Mouse (Mus musculus): ENCODE measurements around the gene Anapc7. TPM values are rescaled to one million over a fixed set of nuclear protein-coding genes. Genes with fewer than 3 reads are reported as not detected.

Gene Anapc7
- total and polyA plus RNA-seq, 3 experiments, result 39.9 to 49.7 TPM; not detected in 1

DNA sequence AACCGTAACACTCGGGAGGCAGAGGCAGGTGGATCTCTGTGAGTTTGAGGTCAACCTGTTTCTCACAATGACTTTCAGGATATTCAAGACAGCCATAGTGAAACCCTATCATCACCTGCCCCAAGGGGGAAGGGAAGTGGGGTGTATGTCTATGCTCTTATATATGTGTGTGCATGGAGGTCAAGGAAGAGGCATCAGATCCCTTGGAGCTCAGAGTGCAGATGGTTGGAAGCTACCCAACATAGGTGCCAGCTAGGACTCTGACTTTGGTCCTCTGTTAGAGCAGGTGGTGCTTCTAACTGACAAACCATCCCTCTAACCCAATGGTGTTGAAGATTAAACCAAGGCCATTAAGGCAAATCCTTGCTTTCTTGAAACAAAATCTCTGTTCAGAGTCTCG, 56.0 kb downstream of the Anapc7 start:
- no peak for DNase-seq (ENCODE audit: low read depth, low spot score)
- H3K36me3 ChIP-seq (ENCODE audit: control insufficient read depth in 1 of 2, insufficient read depth in 2 of 2, low read length in 2 of 2), result peaks cover 2 to 59% of the 10 kb centered on the region in 2 experiments
- H3K79me2 ChIP-seq (ENCODE audit: control insufficient read depth, insufficient read depth, low read length, poor library complexity), result peaks cover 6% of the 10 kb centered on the region
- H3K4me1 ChIP-seq (ENCODE audit: control insufficient read depth in 1 of 2, insufficient read depth in 2 of 2, low read length in 2 of 2), result no peaks in the 10 kb centered on the region
- no peak overlapping the region for H3K27ac ChIP-seq (ENCODE audit: control insufficient read depth, low read depth, low read length)
- TF ChIP-seq GATA1 (IDR thresholded peaks at IDR 0.05; ENCODE audit: low read depth, low read length), result no peak
- TF ChIP-seq TAL1 (IDR thresholded peaks at IDR 0.05; ENCODE audit: low read length), result no peak
- TF ChIP-seq SIN3A (IDR thresholded peaks at IDR 0.05; ENCODE audit: low read length), result no peak
- TF ChIP-seq GABPA (IDR thresholded peaks at IDR 0.05; ENCODE audit: low read depth, low read length), result no peak
- no peak for TF ChIP-seq UBTF (IDR thresholded peaks at IDR 0.05; ENCODE audit: borderline replicate concordance, insufficient read depth, low read depth, low read length)
- no peak overlapping the region for H3K4me3 ChIP-seq (ENCODE audit: control insufficient read depth in 1 of 2, insufficient read depth in 1 of 2, low read depth in 2 of 2, low read length in 2 of 2)
- H3K9ac ChIP-seq (ENCODE audit: control insufficient read depth, low read depth, low read length, poor library complexity, severe bottlenecking), result no peak overlapping the region
- no peaks in the 10 kb centered on the region for H3K27me3 ChIP-seq (ENCODE audit: control insufficient read depth in 1 of 2, insufficient read depth in 2 of 2, low read length in 2 of 2)
- H3K9me3 ChIP-seq (replicated peaks; ENCODE audit: insufficient read depth, low read length), result no peaks in the 10 kb centered on the region

DNA sequence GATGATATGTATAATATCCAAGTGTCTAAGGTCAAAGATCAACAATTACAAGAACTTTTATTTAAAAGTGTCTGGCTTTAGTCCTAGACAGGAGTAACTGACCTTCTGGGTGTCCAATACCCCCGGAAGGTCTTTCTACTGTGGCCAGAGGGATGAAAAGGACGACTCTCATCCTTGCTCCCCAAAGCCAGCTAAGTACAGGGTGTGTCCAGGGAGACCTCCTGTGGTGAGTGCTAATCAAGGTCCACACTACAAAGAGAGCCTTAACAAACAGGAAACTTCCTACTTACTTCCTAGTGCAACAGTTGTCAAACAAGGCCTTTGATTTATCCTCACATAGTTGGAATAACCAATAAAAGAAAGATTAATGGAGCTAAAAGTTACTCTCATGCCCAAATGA, 57.6 kb downstream of the Anapc7 start:
- peaks cover 2 to 66% of the 10 kb centered on the region in 2 experiments for H3K36me3 ChIP-seq (ENCODE audit: control insufficient read depth in 1 of 2, insufficient read depth in 2 of 2, low read length in 2 of 2)
- H3K27ac ChIP-seq (ENCODE audit: control insufficient read depth, low read depth, low read length), result no peak overlapping the region
- H3K9ac ChIP-seq (ENCODE audit: control insufficient read depth, low read depth, low read length, poor library complexity, severe bottlenecking), result no peak overlapping the region
- H3K4me1 ChIP-seq (ENCODE audit: control insufficient read depth in 1 of 2, insufficient read depth in 2 of 2, low read length in 2 of 2), result no peaks in the 10 kb centered on the region
- peaks cover 6% of the 10 kb centered on the region for H3K79me2 ChIP-seq (ENCODE audit: control insufficient read depth, insufficient read depth, low read length, poor library complexity)
- TF ChIP-seq MXI1 (IDR thresholded peaks at IDR 0.05; ENCODE audit: low read depth, low read length), result no peak
- no peak for TF ChIP-seq MAX (IDR thresholded peaks at IDR 0.05; ENCODE audit: low read length)
- TF ChIP-seq ZC3H11A (IDR thresholded peaks at IDR 0.05; ENCODE audit: low read depth, low read length), result no peak
- TF ChIP-seq SMC3 (IDR thresholded peaks at IDR 0.05; ENCODE audit: low read depth, low read length), result no peak
- TF ChIP-seq POLR2A (IDR thresholded peaks at IDR 0.05; ENCODE audit: control insufficient read depth in 1 of 2, insufficient read depth in 1 of 2, low read depth in 1 of 2, low read length in 2 of 2, poor library complexity in 1 of 2), result no peak
- no peak for TF ChIP-seq CTCF (IDR thresholded peaks at IDR 0.05 in 2 of 3, conservative IDR thresholded peaks at IDR 0.05 in 1 of 3; ENCODE audit: control insufficient read depth in 1 of 3, insufficient read depth in 1 of 3, low read depth in 2 of 3, low read length in 3 of 3, poor library complexity in 1 of 3, severe bottlenecking in 1 of 3)
- TF ChIP-seq ELF1 (IDR thresholded peaks at IDR 0.05; ENCODE audit: low read depth, low read length), result no peak
- no peak for TF ChIP-seq NELFE (IDR thresholded peaks at IDR 0.05; ENCODE audit: low read depth, low read length)
- no peak for TF ChIP-seq RCOR1 (IDR thresholded peaks at IDR 0.05; ENCODE audit: low read depth, low read length)
- TF ChIP-seq TBP (IDR thresholded peaks at IDR 0.05; ENCODE audit: low read depth, low read length), result no peak
- TF ChIP-seq ZMIZ1 (IDR thresholded peaks at IDR 0.05; ENCODE audit: low read depth, low read length), result no peak
- TF ChIP-seq USF1 (IDR thresholded peaks at IDR 0.05; ENCODE audit: low read depth, low read length), result no peak
- TF ChIP-seq EP300 (IDR thresholded peaks at IDR 0.05; ENCODE audit: low read depth in 1 of 2, low read length in 2 of 2), result no peak
- no peak for TF ChIP-seq USF2 (IDR thresholded peaks at IDR 0.05; ENCODE audit: borderline replicate concordance in 1 of 2, insufficient read depth in 1 of 2, low read depth in 1 of 2, low read length in 2 of 2)
- no peak for TF ChIP-seq CHD2 (IDR thresholded peaks at IDR 0.05; ENCODE audit: low read length)
- TF ChIP-seq CHD1 (IDR thresholded peaks at IDR 0.05; ENCODE audit: low read depth, low read length), result no peak
- no peak for TF ChIP-seq JUND (IDR thresholded peaks at IDR 0.05; ENCODE audit: low read depth, low read length)
- TF ChIP-seq ZKSCAN1 (IDR thresholded peaks at IDR 0.05; ENCODE audit: low read depth, low read length), result no peak
- no peak for TF ChIP-seq TAL1 (IDR thresholded peaks at IDR 0.05; ENCODE audit: low read length)
- TF ChIP-seq ETS1 (IDR thresholded peaks at IDR 0.05; ENCODE audit: low read depth, low read length), result no peak
- no peaks in the 10 kb centered on the region for H3K27me3 ChIP-seq (ENCODE audit: control insufficient read depth in 1 of 2, insufficient read depth in 2 of 2, low read length in 2 of 2)
- no peak for DNase-seq (ENCODE audit: low read depth, low spot score)
- H3K4me3 ChIP-seq (ENCODE audit: control insufficient read depth in 1 of 2, insufficient read depth in 1 of 2, low read depth in 2 of 2, low read length in 2 of 2), result no peak overlapping the region
- H3K9me3 ChIP-seq (replicated peaks; ENCODE audit: insufficient read depth, low read length), result no peaks in the 10 kb centered on the region
